Mouse (Mus musculus) intestine, embryonic 14.5 days (tissue): ENCODE measurements around the gene Gm49510. TPM values are rescaled to one million over a fixed set of nuclear protein-coding genes. Genes with fewer than 3 reads are reported as not detected.

ENCODE experiments used
- ATAC-seq: fragments of 200-750 bp; cut with Nextera tagmentation; replicated peaks from 2 replicates; pipeline ENCODE4 v1.8.0; 2017; ENCODE audit warnings: low read depth, moderate number of reproducible peaks, moderate TSS enrichment, moderate library complexity; ENCODE audit not compliant: low FRiP score, low TSS enrichment
- DNase-seq: peaks from one replicate; pipeline ENCODE4 v3.0.0-alpha.2; 2018; ENCODE audit warnings: low spot score
- H3K27ac ChIP-seq: fragments of 300-500 bp; sonication (generic); 2 replicates; pipeline ENCODE4 v1.5.1; 2014; ENCODE audit warnings: low read depth, mild to moderate bottlenecking, control low read depth
- H3K27me3 ChIP-seq: fragments of 300-500 bp; sonication (generic); replicated peaks from 2 replicates; pipeline ENCODE4 v1.6.1; 2014; ENCODE audit warnings: low read length, control low read depth; ENCODE audit not compliant: control insufficient read depth, insufficient read depth
- H3K36me3 ChIP-seq: fragments of 300-500 bp; sonication (generic); 2 replicates; pipeline ENCODE4 v1.6.1; 2014; ENCODE audit warnings: low read length, control low read depth; ENCODE audit not compliant: control insufficient read depth, insufficient read depth
- H3K4me1 ChIP-seq: fragments of 300-500 bp; sonication (generic); replicated peaks from 2 replicates; pipeline ENCODE4 v1.6.1; 2014; ENCODE audit warnings: low read length, control low read depth, mixed read lengths; ENCODE audit not compliant: control insufficient read depth, insufficient read depth
- H3K4me2 ChIP-seq: fragments of 300-500 bp; sonication (generic); 2 replicates; pipeline ENCODE4 v1.6.1; 2014; ENCODE audit warnings: low read length
- H3K4me3 ChIP-seq: fragments of 300-500 bp; sonication (generic); 2 replicates; pipeline ENCODE4 v1.5.1; 2014; ENCODE audit warnings: low read depth, low read length, control low read depth, mixed read lengths
- H3K9ac ChIP-seq: fragments of 300-500 bp; sonication (generic); 2 replicates; pipeline ENCODE4 v1.6.1; 2014; ENCODE audit warnings: mild to moderate bottlenecking, low read length
- H3K9me3 ChIP-seq: fragments of 300-500 bp; sonication (generic); 2 replicates; pipeline ENCODE4 v1.6.1; 2016; ENCODE audit warnings: low read length, control low read depth; ENCODE audit not compliant: control insufficient read depth
- WGBS: fragments of 180-500 bp; shearing (Covaris S2); extraction: QIAGEN DNeasy Blood & Tissue Kit; methylation state at CpG from one replicate; pipeline ENCODE4 v1.1.7; 2014; 5-methylcytosine and 5-hydroxymethylcytosine counted together
- polyA plus RNA-seq: library from polyadenylated mRNA; unstranded; fragments of >200 nt; fragmentation: Nextera tagmentation; extraction: Ambion mirVana; gene quantifications from 2 replicates; pipeline ENCODE4 v1.2.1, GENCODE M21; 2014

The Gm49510 gene
- polyA plus RNA-seq, 1 experiment from 2014 or later, result 0.62 TPM

GRCm38 (mm10) chr15:78915660-78916017 is 16.2 kb downstream of the Gm49510 start:
- DNase-seq (peak; percentile 82), ATAC-seq (no peak)
- H3K27ac ChIP-seq, result no peak overlapping the region
- peaks cover 37% of the 10 kb centered on the region for H3K36me3 ChIP-seq
- peak overlapping the region; percentile 97 for H3K4me2 ChIP-seq
- 8% methylated on average over 8 of the region's 8 CpGs for WGBS
- no peaks in the 10 kb centered on the region for H3K27me3 ChIP-seq
- no peaks in the 10 kb centered on the region for H3K9me3 ChIP-seq
- H3K9ac ChIP-seq, result 0 out of 2 replicates have a peak overlapping the region, but pooled peaks have one; percentile 10
- H3K4me1 ChIP-seq, result peaks cover 24% of the 10 kb centered on the region
- peak overlapping the region; percentile 71 for H3K4me3 ChIP-seq

- no peaks in the 10 kb centered on the region for H3K27me3 ChIP-seq
- DNase-seq (no peak), ATAC-seq (no peak)
- H3K36me3 ChIP-seq, result peaks cover 31% of the 10 kb centered on the region
- no peak overlapping the region for H3K27ac ChIP-seq
- H3K9ac ChIP-seq, result 0 out of 2 replicates have a peak overlapping the region, but pooled peaks have one; percentile 10
- WGBS, result 68% methylated on average over 12 of the region's 12 CpGs
- peaks cover 24% of the 10 kb centered on the region for H3K4me1 ChIP-seq
- H3K4me3 ChIP-seq, result peak overlapping the region; percentile 21
- peak overlapping the region; percentile 97 for H3K4me2 ChIP-seq
- no peaks in the 10 kb centered on the region for H3K9me3 ChIP-seq
Measured at GRCm38 (mm10) chr15:78916052-78916826, 16.8 kb downstream of the Gm49510 start.

GRCm38 (mm10) chr15:78918126-78918525 is 18.7 kb downstream of the Gm49510 start:
- DNase-seq (no peak), ATAC-seq (no peak)
- peaks cover 24% of the 10 kb centered on the region for H3K4me1 ChIP-seq
- H3K27me3 ChIP-seq, result no peaks in the 10 kb centered on the region
- 92% methylated on average over 23 of the region's 23 CpGs for WGBS
- no peak overlapping the region for H3K4me3 ChIP-seq
- no peak overlapping the region for H3K9ac ChIP-seq
- H3K9me3 ChIP-seq, result no peaks in the 10 kb centered on the region
- H3K27ac ChIP-seq, result no peak overlapping the region
- H3K36me3 ChIP-seq, result peaks cover 16% of the 10 kb centered on the region
- H3K4me2 ChIP-seq, result no peak overlapping the region

- Histone ChIP-seq H3K4me1 (peaks cover 20% of the 10 kb centered on the region), H3K4me2 (no peak overlapping the region), H3K4me3 (no peak overlapping the region), H3K36me3 (peaks cover 16% of the 10 kb centered on the region), H3K27me3 (no peaks in the 10 kb centered on the region), H3K9me3 (no peaks in the 10 kb centered on the region), H3K9ac (no peak overlapping the region), H3K27ac (no peak overlapping the region)
- ATAC-seq, result no peak
- DNase-seq, result no peak
- 67% methylated on average over 12 of the region's 12 CpGs for WGBS
Measured at GRCm38 (mm10) chr15:78919914-78920313, 20.4 kb downstream of the Gm49510 start.

- no peak for ATAC-seq
- DNase-seq, result no peak
- Histone ChIP-seq H3K36me3 (peaks cover 16% of the 10 kb centered on the region), H3K27ac (no peak overlapping the region), H3K4me2 (no peak overlapping the region), H3K4me1 (peaks cover 19% of the 10 kb centered on the region), H3K9me3 (no peaks in the 10 kb centered on the region), H3K9ac (no peak overlapping the region), H3K4me3 (no peak overlapping the region), H3K27me3 (no peaks in the 10 kb centered on the region)
- WGBS, result 87% methylated on average over 7 of the region's 7 CpGs
Measured at GRCm38 (mm10) chr15:78922700-78923099, 23.2 kb downstream of the Gm49510 start.

GRCm38 (mm10) chr15:78923585-78923984 is 24.1 kb downstream of the Gm49510 start:
- no peaks in the 10 kb centered on the region for H3K9me3 ChIP-seq
- H3K27me3 ChIP-seq, result no peaks in the 10 kb centered on the region
- peaks cover 13% of the 10 kb centered on the region for H3K36me3 ChIP-seq
- no peak for DNase-seq
- H3K9ac ChIP-seq, result no peak overlapping the region
- no peak overlapping the region for H3K4me3 ChIP-seq
- peaks cover 19% of the 10 kb centered on the region for H3K4me1 ChIP-seq
- H3K27ac ChIP-seq, result no peak overlapping the region
- ATAC-seq, result no peak
- no peak overlapping the region for H3K4me2 ChIP-seq
- WGBS, result 63% methylated on average over 6 of the region's 6 CpGs

GRCm38 (mm10) chr15:78925129-78925528 is 25.7 kb downstream of the Gm49510 start:
- H3K36me3 ChIP-seq, result peaks cover 11% of the 10 kb centered on the region
- H3K27me3 ChIP-seq, result no peaks in the 10 kb centered on the region
- no peak overlapping the region; the same call in 1 of the 2 replicates for H3K9ac ChIP-seq
- H3K4me3 ChIP-seq, result no peak overlapping the region
- no peaks in the 10 kb centered on the region for H3K9me3 ChIP-seq
- DNase-seq, result no peak
- WGBS, result 39% methylated on average over 8 of the region's 8 CpGs
- H3K27ac ChIP-seq, result peak overlapping the region; percentile 94
- H3K4me1 ChIP-seq, result peaks cover 19% of the 10 kb centered on the region
- ATAC-seq, result no peak
- no peak overlapping the region for H3K4me2 ChIP-seq

- H3K36me3 ChIP-seq, result peaks cover 16% of the 10 kb centered on the region
- peak within 1 kb of the TSS; percentile 94 for H3K27ac ChIP-seq
- H3K27me3 ChIP-seq, result no peaks in the 10 kb centered on the region
- 4% methylated on average over 20 of the region's 20 CpGs for WGBS
- no peaks in the 10 kb centered on the region for H3K9me3 ChIP-seq
- peak; percentile 71 for ATAC-seq
- DNase-seq, result peak; percentile 92
- H3K4me2 ChIP-seq, result peak within 1 kb of the TSS; percentile 92
- H3K4me3 ChIP-seq, result peak within 1 kb of the TSS; percentile 64
- peaks cover 20% of the 10 kb centered on the region for H3K4me1 ChIP-seq
- peak within 1 kb of the TSS; percentile 61 for H3K9ac ChIP-seq
Measured at GRCm38 (mm10) chr15:78926021-78926919, 26.8 kb downstream of the Gm49510 start, which contains the start of gene Lgals1. Gene Lgals1 (plus strand): TSS chr15:78926725.
